Mouse (Mus musculus): ENCODE data around the gene Cadm1. TPM values are rescaled to one million over a fixed set of nuclear protein-coding genes. Genes with fewer than 3 reads are reported as not detected.

The Cadm1 gene
- 40.1 and 43.5 TPM in 2 replicates for polyA plus RNA-seq (2015; fragmentation: Nextera tagmentation; extraction: Ambion mirVana)

DNA sequence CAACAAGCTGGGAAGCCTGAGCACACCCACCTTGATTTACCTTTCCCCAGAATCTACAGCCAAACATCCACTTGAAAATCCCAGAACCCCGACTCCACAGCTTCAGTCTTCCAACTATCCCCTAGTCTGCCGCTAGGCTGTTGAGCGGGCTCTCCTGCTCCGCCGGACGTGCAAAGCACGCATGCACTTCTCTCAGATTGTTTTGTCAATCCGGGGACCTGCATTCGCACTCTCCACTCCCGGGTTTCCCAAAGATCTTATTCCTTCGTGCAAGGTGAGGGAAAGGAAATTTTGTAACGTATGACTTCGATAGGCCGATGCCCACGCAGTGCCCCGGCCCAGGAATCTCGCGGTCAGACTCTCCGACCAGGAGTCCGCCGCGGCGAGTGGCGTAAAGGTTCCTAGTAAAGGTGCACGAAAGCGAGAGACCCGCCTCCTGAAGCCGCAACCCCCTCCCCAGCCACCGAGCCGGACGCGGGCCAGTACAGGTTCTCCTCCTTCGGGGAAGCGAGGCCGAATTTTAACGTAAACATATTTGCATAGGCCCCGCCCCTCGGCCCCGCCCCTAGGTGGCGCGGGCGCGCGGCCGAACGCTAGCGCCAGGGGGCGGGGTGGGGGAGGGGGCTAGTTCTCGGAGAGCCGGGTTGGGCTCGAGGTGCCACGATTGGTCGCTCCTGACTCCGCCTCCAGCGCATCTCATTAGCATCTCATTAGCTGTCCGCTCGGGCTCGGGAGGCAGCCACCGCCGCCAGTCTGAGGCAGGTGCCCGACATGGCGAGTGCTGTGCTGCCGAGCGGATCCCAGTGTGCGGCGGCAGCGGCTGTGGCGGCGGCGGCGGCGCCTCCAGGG lies at the start of gene Cadm1:
Gene Cadm1 (plus strand): TSS at position 572 of the 849 bp plus-strand sequence.
- Histone ChIP-seq H3K36me3 (no peaks in the 10 kb centered on the region), H3K4me2 (peak within 1 kb of the TSS; percentile 91), H3K4me1 (peaks cover 18% of the 10 kb centered on the region), H3K9ac (peak within 1 kb of the TSS; percentile 50), H3K27ac (peak within 1 kb of the TSS; percentile 87), H3K27me3 (replicated peaks) (peaks cover 16% of the 10 kb centered on the region; the same call in 1 of the 2 replicates), H3K9me3 (no peaks in the 10 kb centered on the region), H3K4me3 (replicated peaks) (peak within 1 kb of the TSS; percentile 64)
- peak; percentile 96 for ATAC-seq (ENCODE audit: insufficient read depth, low FRiP score, low read depth)
- under 1% methylated on average over 72 of the region's 72 CpGs for WGBS

DNA sequence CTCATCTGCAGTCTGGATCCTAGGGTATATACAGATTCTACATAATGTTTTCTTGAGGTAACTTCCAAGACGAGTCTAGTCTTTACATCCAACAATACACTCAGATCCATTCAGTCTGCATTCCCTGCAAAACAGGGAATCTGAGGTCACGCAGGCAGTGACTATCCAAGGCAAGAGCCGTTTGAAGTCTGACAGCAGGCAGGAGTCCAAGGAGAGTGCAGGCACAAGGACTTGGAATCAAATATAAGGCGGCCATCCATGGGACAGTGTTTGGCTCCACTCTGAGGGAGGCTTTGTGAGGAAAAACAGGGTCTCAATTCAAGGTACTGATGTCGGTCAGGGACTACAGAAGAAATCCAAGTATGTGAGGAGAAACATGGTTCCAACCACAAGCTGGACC lies 45.5 kb upstream of the Cadm1 start:
- no peak for ATAC-seq (ENCODE audit: insufficient read depth, low FRiP score, low read depth)
- Histone ChIP-seq H3K4me1 (no peaks in the 10 kb centered on the region), H3K4me3 (replicated peaks) (no peak overlapping the region), H3K4me2 (no peak overlapping the region), H3K9me3 (no peaks in the 10 kb centered on the region), H3K27ac (no peak overlapping the region), H3K9ac (no peak overlapping the region), H3K36me3 (no peaks in the 10 kb centered on the region), H3K27me3 (replicated peaks) (no peaks in the 10 kb centered on the region)
- 70% methylated on average over 5 of the region's 5 CpGs for WGBS

DNA sequence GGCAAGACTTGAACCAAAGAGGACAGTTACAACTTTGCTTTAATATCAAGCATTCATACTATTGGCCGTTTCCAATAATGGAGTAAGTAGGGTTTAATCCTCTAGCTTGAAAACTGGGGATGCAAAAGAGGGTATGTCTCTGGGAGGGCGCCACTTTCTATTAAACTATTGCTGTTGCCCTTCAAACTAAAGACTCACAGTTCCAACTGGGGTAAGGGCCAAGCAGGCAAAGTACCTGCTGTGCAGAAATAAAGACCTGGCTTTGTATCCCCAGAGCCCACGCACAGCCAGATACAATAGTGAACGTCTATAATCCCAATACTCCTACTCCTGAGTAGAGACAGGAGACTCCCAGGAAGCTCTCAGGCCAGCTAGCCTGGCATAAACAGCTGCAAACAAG lies 44.8 kb upstream of the Cadm1 start:
- Histone ChIP-seq H3K4me2 (no peak overlapping the region), H3K9me3 (no peaks in the 10 kb centered on the region), H3K27me3 (replicated peaks) (no peaks in the 10 kb centered on the region), H3K4me1 (no peaks in the 10 kb centered on the region), H3K4me3 (replicated peaks) (no peak overlapping the region), H3K36me3 (no peaks in the 10 kb centered on the region), H3K27ac (no peak overlapping the region), H3K9ac (no peak overlapping the region)
- WGBS = 85% methylated on average over 4 of the region's 4 CpGs
- ATAC-seq (ENCODE audit: insufficient read depth, low FRiP score, low read depth) = no peak

DNA sequence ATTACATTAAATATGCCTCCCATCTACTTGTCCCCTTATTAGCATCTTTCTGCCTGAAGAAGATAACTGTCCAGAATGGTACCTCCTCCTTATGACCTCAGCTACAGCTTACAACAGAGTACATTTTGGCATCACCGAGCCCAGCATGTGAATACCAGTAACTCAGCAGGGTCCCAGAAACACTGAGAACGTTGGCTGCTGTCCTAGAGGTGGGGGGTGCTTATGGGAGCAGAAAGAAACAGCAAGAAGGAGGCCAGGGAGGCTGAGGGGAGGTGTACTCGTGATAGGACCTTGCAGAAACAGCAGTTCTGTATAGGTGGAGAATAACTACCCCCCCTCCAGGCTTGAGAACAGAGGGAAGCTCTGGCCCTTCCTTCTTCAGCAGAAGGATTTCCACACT lies 30.2 kb upstream of the Cadm1 start:
- Histone ChIP-seq H3K9ac (no peak overlapping the region), H3K9me3 (no peaks in the 10 kb centered on the region), H3K27ac (no peak overlapping the region), H3K4me1 (no peaks in the 10 kb centered on the region), H3K4me2 (no peak overlapping the region), H3K4me3 (replicated peaks) (no peak overlapping the region), H3K36me3 (no peaks in the 10 kb centered on the region), H3K27me3 (replicated peaks) (no peaks in the 10 kb centered on the region)
- no peak for ATAC-seq (ENCODE audit: insufficient read depth, low FRiP score, low read depth)
- WGBS = 42% methylated on average over 3 of the region's 3 CpGs

DNA sequence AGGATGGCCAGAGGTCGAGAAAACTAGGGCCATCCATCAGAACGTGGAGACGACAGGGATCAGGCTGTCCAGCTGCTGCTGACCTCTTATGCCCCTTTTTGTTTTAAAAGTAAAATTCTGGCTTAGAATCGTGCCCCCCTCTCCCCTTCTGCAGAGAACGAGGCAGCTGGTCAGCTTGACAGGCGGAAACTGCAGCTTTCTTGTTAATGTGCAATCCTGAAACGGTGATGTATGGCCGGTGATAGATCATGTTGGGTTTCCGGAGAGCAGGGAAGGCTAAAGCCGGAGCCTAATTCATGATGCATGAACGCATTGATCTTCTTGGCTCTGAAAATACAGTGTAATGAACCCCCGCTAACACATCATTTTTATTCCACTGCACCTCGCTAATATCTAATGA lies 24.0 kb upstream of the Cadm1 start:
- ATAC-seq (ENCODE audit: insufficient read depth, low FRiP score, low read depth) = no peak

DNA sequence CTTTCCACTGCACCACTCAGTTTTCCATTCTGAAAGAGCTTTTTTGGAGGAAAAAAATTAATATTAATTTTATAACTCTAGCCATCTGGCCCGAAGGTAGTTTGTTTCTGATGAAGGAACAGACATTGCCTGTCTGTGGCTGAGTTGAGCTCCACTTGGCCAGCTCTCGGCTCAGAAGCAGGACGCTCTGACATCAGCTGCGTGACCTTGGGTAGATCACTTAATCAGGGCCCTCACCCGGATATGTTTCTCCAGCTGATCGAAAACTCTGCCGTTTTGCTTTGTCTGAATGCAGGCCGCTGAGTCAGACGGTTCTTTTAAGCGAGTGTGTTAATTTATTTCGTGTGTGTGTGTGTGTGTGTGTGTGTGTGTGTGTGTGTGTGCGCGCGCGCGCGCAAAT lies 23.1 kb upstream of the Cadm1 start:
- 0 out of 2 replicates have a peak, but pooled peaks cover 3% of the 10 kb centered on the region for H3K4me1 ChIP-seq
- WGBS = 78% methylated on average over 17 of the region's 17 CpGs
- no peaks in the 10 kb centered on the region for H3K9me3 ChIP-seq
- ATAC-seq (ENCODE audit: insufficient read depth, low FRiP score, low read depth) = no peak
- no peak overlapping the region for H3K4me2 ChIP-seq
- H3K9ac ChIP-seq = no peak overlapping the region
- H3K27me3 ChIP-seq (replicated peaks) = no peaks in the 10 kb centered on the region
- no peaks in the 10 kb centered on the region for H3K36me3 ChIP-seq
- no peak overlapping the region for H3K27ac ChIP-seq
- no peak overlapping the region for H3K4me3 ChIP-seq (replicated peaks)

More for the DNA sequence above, 24.0 kb upstream of the Cadm1 start:
- H3K27ac ChIP-seq = no peak overlapping the region
- no peaks in the 10 kb centered on the region for H3K36me3 ChIP-seq
- H3K4me1 ChIP-seq = 0 out of 2 replicates have a peak, but pooled peaks cover 3% of the 10 kb centered on the region
- 27% methylated on average over 13 of the region's 13 CpGs for WGBS
- H3K4me2 ChIP-seq = no peak overlapping the region
- no peaks in the 10 kb centered on the region for H3K27me3 ChIP-seq (replicated peaks)
- no peak overlapping the region for H3K4me3 ChIP-seq (replicated peaks)
- H3K9ac ChIP-seq = no peak overlapping the region
- no peaks in the 10 kb centered on the region for H3K9me3 ChIP-seq

DNA sequence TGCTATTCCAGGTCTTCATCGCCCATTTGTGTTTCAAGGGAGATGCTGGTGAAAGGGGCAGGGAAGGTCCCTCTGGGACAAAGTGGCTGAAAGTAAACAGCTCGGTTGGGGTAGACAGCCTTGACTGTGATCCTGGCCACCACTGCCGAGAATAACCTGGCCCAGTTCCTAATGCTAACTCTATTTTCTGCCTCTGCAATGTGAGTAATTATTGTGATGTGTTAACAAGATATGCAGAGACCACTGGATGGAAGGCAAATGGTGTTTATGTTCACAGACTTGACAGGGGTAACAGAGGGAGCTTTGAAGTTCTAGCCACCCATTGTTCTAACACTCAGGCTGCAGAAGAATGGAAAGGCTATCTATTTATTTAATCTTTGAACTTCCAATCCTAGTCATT lies 21.9 kb upstream of the Cadm1 start:
- no peak overlapping the region for H3K4me3 ChIP-seq (replicated peaks)
- no peaks in the 10 kb centered on the region for H3K9me3 ChIP-seq
- H3K36me3 ChIP-seq = no peaks in the 10 kb centered on the region
- ATAC-seq (ENCODE audit: insufficient read depth, low FRiP score, low read depth) = no peak
- H3K9ac ChIP-seq = no peak overlapping the region
- WGBS = 36% methylated on average over 3 of the region's 3 CpGs
- no peak overlapping the region for H3K27ac ChIP-seq
- no peak overlapping the region for H3K4me2 ChIP-seq
- 0 out of 2 replicates have a peak, but pooled peaks cover 3% of the 10 kb centered on the region for H3K4me1 ChIP-seq
- H3K27me3 ChIP-seq (replicated peaks) = no peaks in the 10 kb centered on the region

DNA sequence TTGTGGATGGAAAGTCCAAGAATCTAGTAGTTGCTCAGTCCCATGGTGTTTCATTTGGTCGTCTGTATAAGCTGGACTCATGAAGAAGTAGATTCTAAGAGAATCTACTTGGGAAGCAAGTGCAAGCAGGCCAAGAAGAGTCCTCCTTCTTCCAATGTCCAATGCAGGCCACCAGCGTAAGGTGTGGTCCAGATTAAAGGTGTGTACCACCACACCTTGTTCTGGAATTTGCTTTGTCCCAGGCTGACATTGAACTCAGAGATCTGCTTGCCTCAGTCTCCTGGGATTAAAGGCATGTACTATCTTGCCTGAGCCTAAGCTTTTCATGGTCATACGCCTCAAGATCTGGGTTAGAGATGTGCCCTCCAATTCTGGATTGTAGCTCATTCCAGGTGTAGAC lies 17.5 kb upstream of the Cadm1 start:
- ATAC-seq (ENCODE audit: insufficient read depth, low FRiP score, low read depth) = no peak
- no peak overlapping the region for H3K9ac ChIP-seq
- H3K4me2 ChIP-seq = no peak overlapping the region
- WGBS = 86% methylated on average over 3 of the region's 3 CpGs
- H3K9me3 ChIP-seq = no peaks in the 10 kb centered on the region
- no peaks in the 10 kb centered on the region for H3K36me3 ChIP-seq
- H3K27ac ChIP-seq = no peak overlapping the region
- H3K4me3 ChIP-seq (replicated peaks) = no peak overlapping the region
- H3K27me3 ChIP-seq (replicated peaks) = no peaks in the 10 kb centered on the region; the same call in 1 of the 2 replicates
- no peaks in the 10 kb centered on the region for H3K4me1 ChIP-seq

DNA sequence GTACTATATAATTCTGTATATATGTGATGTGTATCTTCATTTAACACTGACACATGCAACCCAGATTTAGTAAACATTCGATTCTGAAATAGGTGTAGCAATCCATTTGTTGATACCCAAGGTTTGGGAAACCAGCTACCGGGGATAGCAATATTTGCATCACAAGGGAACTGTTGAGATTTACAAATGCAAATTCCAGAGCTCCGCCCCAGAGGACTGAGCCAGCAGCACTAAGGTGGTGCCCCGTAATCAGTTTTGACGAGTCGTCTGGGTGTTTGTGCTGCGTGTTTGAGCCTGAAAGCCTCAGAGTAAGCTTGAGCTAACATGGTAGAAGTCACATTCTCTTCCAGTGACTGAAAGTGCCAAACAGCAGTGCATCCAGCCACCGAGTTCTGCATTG lies 15.7 kb upstream of the Cadm1 start:
- Histone ChIP-seq H3K27me3 (replicated peaks) (no peaks in the 10 kb centered on the region; the same call in 1 of the 2 replicates), H3K27ac (no peak overlapping the region), H3K9me3 (no peaks in the 10 kb centered on the region), H3K9ac (no peak overlapping the region), H3K4me3 (replicated peaks) (no peak overlapping the region), H3K4me2 (no peak overlapping the region), H3K4me1 (no peaks in the 10 kb centered on the region), H3K36me3 (no peaks in the 10 kb centered on the region)
- ATAC-seq (ENCODE audit: insufficient read depth, low FRiP score, low read depth) = no peak
- 29% methylated on average over 8 of the region's 8 CpGs for WGBS

DNA sequence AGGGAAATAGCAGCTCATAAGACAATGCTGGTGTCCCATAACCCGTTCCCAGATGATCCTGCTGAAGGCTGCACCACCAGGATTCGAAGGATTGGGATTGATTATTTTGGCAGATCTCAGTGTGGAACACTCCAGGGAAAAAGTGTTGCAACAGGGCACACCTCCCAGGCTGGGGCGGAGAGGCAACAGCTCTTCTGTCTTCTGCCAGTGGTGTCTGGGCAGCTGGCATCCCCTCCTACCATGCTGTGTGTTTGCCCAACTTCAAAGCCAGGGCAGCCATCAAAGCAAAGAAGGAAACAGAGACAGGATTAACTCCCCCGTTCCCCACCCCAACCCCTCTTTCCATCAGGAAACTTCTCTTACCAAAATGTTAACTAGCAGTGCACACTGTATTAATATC lies 13.7 kb upstream of the Cadm1 start:
- H3K9me3 ChIP-seq = no peaks in the 10 kb centered on the region
- H3K4me1 ChIP-seq = no peaks in the 10 kb centered on the region
- no peak overlapping the region for H3K4me3 ChIP-seq (replicated peaks)
- H3K36me3 ChIP-seq = no peaks in the 10 kb centered on the region
- H3K9ac ChIP-seq = no peak overlapping the region
- H3K27me3 ChIP-seq (replicated peaks) = no peaks in the 10 kb centered on the region; the same call in 1 of the 2 replicates
- H3K27ac ChIP-seq = no peak overlapping the region
- H3K4me2 ChIP-seq = no peak overlapping the region
- WGBS = 51% methylated on average over 4 of the region's 4 CpGs
- no peak for ATAC-seq (ENCODE audit: insufficient read depth, low FRiP score, low read depth)

DNA sequence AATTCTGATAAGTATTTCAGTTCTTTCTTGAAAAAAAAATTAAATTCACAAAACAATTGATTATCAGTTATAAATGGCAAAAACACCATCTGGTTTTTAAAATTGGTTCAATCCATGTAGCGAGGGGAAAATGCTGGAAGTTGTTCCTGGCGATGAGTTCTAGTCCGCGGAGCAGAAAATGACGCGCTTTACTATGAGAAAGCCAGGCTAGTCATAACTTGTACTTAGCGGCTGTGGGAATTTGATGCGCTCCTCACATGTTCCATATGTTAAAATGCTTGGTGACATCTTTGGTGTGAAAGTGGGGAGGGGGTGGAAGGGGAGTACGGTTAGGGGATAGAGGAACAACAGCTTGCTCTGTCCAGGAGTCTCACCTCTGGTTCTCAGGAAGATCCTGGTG lies 2.7 kb upstream of the Cadm1 start:
- WGBS = 94% methylated on average over 9 of the region's 9 CpGs
- Histone ChIP-seq H3K9ac (no peak overlapping the region), H3K27ac (no peak overlapping the region), H3K9me3 (no peaks in the 10 kb centered on the region), H3K4me2 (no peak overlapping the region), H3K4me3 (replicated peaks) (no peak overlapping the region), H3K4me1 (peaks cover 16% of the 10 kb centered on the region), H3K27me3 (replicated peaks) (peaks cover 10% of the 10 kb centered on the region; the same call in 1 of the 2 replicates), H3K36me3 (no peaks in the 10 kb centered on the region)
- ATAC-seq (ENCODE audit: insufficient read depth, low FRiP score, low read depth) = no peak

DNA sequence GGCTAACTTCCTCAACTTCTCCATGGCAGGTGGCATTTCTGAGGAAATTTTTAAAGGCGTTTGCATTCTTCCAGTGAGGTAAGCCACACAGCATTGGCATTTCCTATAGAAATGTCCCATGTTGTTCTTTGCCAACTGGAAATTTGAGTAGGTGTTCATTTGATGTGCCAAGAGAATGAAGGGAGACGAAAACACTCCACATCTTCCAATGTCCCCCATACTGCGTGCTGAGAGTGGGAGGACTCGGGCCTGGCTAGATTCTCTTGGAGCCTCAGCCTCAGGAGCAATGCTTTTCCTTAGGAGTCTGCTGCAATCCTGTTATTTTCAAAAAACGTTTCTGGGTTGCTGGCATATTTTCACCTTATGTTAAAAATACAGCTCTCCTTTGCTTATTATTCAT lies 2.2 kb upstream of the Cadm1 start:
- Histone ChIP-seq H3K4me2 (no peak overlapping the region), H3K27ac (no peak overlapping the region), H3K36me3 (no peaks in the 10 kb centered on the region), H3K27me3 (replicated peaks) (peaks cover 10% of the 10 kb centered on the region; the same call in 1 of the 2 replicates), H3K4me1 (peaks cover 18% of the 10 kb centered on the region), H3K4me3 (replicated peaks) (no peak overlapping the region), H3K9me3 (no peaks in the 10 kb centered on the region), H3K9ac (no peak overlapping the region)
- WGBS = 87% methylated on average over 5 of the region's 5 CpGs
- no peak for ATAC-seq (ENCODE audit: insufficient read depth, low FRiP score, low read depth)

All from stomach, embryonic 15.5 days (tissue).